Mouse (Mus musculus) stomach, embryonic 16.5 days (tissue): ENCODE measurements around the gene Xylt1. TPM values are rescaled to one million over a fixed set of nuclear protein-coding genes. Genes with fewer than 3 reads are reported as not detected.

Source experiments
- ATAC-seq: fragments of 200-750 bp; cut with Nextera tagmentation; 2 replicates; pipeline ENCODE4 v1.8.0; 2017; ENCODE audit warnings: moderate number of reproducible peaks, moderate TSS enrichment; ENCODE audit not compliant: insufficient read depth, low FRiP score
- H3K27ac ChIP-seq: fragments of 300-500 bp; sonication (generic); 2 replicates; pipeline ENCODE4 v1.5.1; 2014; ENCODE audit warnings: low read length
- H3K27me3 ChIP-seq: fragments of 300-500 bp; sonication (generic); 2 replicates; pipeline ENCODE4 v1.6.1; 2014; ENCODE audit warnings: low read length, control low read depth, mixed read lengths; ENCODE audit not compliant: control insufficient read depth, insufficient read depth
- H3K36me3 ChIP-seq: fragments of 300-500 bp; sonication (generic); 2 replicates; pipeline ENCODE4 v1.6.1; 2014; ENCODE audit warnings: low read length; ENCODE audit not compliant: control insufficient read depth, insufficient read depth
- H3K4me1 ChIP-seq: fragments of 300-500 bp; sonication (generic); 2 replicates; pipeline ENCODE4 v1.6.1; 2014; ENCODE audit warnings: low read length, control low read depth, mixed read lengths; ENCODE audit not compliant: control insufficient read depth, insufficient read depth
- H3K4me2 ChIP-seq: fragments of 300-500 bp; sonication (generic); 2 replicates; pipeline ENCODE4 v1.6.1; 2014; ENCODE audit warnings: low read depth, low read length, mixed read lengths
- H3K4me3 ChIP-seq: fragments of 300-500 bp; sonication (generic); replicated peaks from 2 replicates; pipeline ENCODE4 v1.5.1; 2014; ENCODE audit warnings: mild to moderate bottlenecking, low read length
- H3K9ac ChIP-seq: fragments of 300-500 bp; sonication (generic); 2 replicates; pipeline ENCODE4 v1.6.1; 2014; ENCODE audit warnings: low read length
- H3K9me3 ChIP-seq: fragments of 300-500 bp; sonication (generic); replicated peaks from 2 replicates; pipeline ENCODE4 v1.6.1; 2016; ENCODE audit warnings: low read length, control low read depth; ENCODE audit not compliant: control insufficient read depth
- WGBS: fragments of 180-500 bp; shearing (Covaris S2); extraction: QIAGEN DNeasy Blood & Tissue Kit; methylation state at CpG from one replicate; pipeline ENCODE4 v1.1.7; 2014; 5-methylcytosine and 5-hydroxymethylcytosine counted together
- polyA plus RNA-seq: library from polyadenylated mRNA; unstranded; fragments of >200 nt; fragmentation: Nextera tagmentation; extraction: Ambion mirVana; gene quantifications from 2 replicates; pipeline ENCODE4 v1.2.1, GENCODE M21; 2015

Gene Xylt1
- polyA plus RNA-seq, 1 experiment from 2014 or later, result 0.79 TPM

- H3K9me3 ChIP-seq, result 0 out of 2 replicates have a peak, but pooled peaks cover 4% of the 10 kb centered on the region
- H3K4me1 ChIP-seq, result no peaks in the 10 kb centered on the region
- ATAC-seq, result no peak
- no peaks in the 10 kb centered on the region for H3K36me3 ChIP-seq
- no peak overlapping the region for H3K4me2 ChIP-seq
- H3K27ac ChIP-seq, result no peak overlapping the region
- 53% methylated on average over 7 of the region's 7 CpGs for WGBS
- H3K4me3 ChIP-seq, result no peak overlapping the region
- no peaks in the 10 kb centered on the region for H3K27me3 ChIP-seq
- H3K9ac ChIP-seq, result no peak overlapping the region
Measured at GRCm38 (mm10) chr7:117524430-117525214, 143.8 kb downstream of the Xylt1 start.

- WGBS, result 82% methylated on average over 5 of the region's 5 CpGs
- H3K27me3 ChIP-seq, result no peaks in the 10 kb centered on the region
- no peak overlapping the region for H3K27ac ChIP-seq
- H3K4me3 ChIP-seq, result no peak overlapping the region
- H3K9ac ChIP-seq, result no peak overlapping the region
- H3K9me3 ChIP-seq, result 0 out of 2 replicates have a peak, but pooled peaks cover 4% of the 10 kb centered on the region
- H3K4me1 ChIP-seq, result no peaks in the 10 kb centered on the region
- no peak overlapping the region for H3K4me2 ChIP-seq
- ATAC-seq, result no peak
- H3K36me3 ChIP-seq, result no peaks in the 10 kb centered on the region
Measured at GRCm38 (mm10) chr7:117525678-117526077, 144.9 kb downstream of the Xylt1 start.

GRCm38 (mm10) chr7:117526570-117526969 is 145.8 kb downstream of the Xylt1 start:
- ATAC-seq, result no peak
- Histone ChIP-seq H3K4me2 (no peak overlapping the region), H3K9me3 (no peaks in the 10 kb centered on the region), H3K4me1 (no peaks in the 10 kb centered on the region), H3K27ac (no peak overlapping the region), H3K4me3 (no peak overlapping the region), H3K36me3 (no peaks in the 10 kb centered on the region), H3K9ac (no peak overlapping the region), H3K27me3 (no peaks in the 10 kb centered on the region)
- whole genome bisulfite sequencing, result 88% methylated on average over 3 of the region's 3 CpGs

DNA sequence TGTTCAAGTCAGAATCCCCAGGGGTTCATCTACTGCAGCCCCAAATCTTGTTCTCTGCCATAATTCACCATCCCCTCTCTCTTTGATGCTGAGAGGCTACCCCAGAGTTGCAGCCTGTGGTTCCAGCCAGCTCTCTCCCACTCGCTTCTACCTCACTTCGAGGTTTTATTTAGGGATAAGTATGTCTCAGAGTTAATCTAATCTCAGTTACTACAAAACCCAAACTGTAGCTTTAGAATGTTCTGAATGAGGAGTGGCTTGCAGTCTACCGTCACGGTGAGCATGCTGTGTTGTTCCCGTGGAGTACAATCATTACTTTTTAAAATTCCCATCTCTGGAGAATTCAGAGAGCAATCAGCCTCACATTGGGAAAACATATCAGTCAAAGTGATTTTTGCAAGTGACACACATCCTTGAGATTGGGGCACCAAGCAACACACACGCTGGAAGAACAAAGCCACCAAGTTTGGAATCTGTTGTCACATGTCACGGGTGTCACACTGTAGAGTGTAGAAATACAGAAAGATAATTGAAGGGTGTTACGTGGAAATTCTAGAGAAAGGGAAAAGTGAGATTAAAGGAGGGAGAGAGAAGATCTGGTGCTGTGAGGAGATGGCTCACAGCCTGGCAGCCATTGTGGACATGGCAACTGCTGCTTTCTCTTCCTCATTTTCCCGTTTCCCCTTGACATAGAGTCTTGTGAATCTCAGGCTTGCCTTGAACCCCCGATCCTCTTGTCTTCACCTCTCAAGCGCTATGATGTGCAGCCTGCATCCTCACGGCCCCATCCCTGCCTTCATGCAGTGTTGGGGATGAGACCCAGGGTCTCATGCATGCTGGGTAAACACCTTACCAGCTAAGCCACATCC is 149.2 kb downstream of the Xylt1 start:
- Histone ChIP-seq H3K4me3 (no peak overlapping the region), H3K9me3 (no peaks in the 10 kb centered on the region), H3K27me3 (no peaks in the 10 kb centered on the region), H3K4me2 (no peak overlapping the region), H3K27ac (no peak overlapping the region), H3K36me3 (no peaks in the 10 kb centered on the region), H3K4me1 (no peaks in the 10 kb centered on the region), H3K9ac (no peak overlapping the region)
- ATAC-seq, result no peak
- WGBS, result 74% methylated on average over 12 of the region's 12 CpGs

DNA sequence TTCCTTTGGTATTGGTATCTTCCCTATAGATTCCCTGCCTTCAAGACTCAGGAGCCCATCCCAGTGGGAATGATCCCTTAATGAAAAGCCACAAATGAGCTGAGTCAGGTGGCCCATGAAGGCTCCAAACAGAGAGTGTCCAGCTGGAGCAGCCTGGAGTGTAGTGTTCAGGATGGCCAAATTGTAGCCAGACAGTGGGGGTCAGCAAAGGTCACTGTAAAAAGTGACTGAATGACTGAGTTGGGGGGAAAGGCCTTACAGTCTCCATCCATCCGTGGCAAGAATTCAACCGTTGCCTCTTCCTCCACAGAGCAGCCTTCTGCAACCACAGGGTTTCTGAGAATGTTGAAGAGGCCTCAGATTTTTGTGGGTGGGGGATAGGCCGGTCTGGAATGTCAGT is 151.9 kb downstream of the Xylt1 start:
- Histone ChIP-seq H3K9me3 (no peaks in the 10 kb centered on the region), H3K36me3 (no peaks in the 10 kb centered on the region)
- 44% methylated on average over 3 of the region's 3 CpGs for WGBS

DNA sequence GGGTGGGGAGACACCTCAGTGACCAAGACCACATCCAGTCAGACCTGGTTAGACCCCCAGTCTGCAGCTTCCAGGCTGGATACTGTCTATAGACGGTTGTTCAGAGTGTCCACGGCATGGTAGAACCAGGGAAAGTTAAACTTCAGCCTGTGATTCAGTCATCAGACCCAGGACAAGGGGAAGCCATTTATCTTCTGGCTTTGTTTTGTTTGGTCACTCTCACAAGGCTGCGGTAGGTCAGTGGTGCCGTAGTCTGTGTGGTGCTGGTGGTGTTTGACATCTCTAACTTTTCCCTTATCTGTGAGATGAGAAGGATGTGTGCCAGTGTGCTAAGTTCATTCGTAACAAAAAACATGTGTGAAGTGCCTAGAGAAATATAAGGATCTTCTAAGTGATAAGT is 152.4 kb downstream of the Xylt1 start:
- 37% methylated on average over 5 of the region's 5 CpGs for WGBS
- H3K4me3 ChIP-seq, result no peak overlapping the region
- no peak overlapping the region for H3K4me2 ChIP-seq
- no peak for ATAC-seq
- H3K9me3 ChIP-seq, result no peaks in the 10 kb centered on the region
- H3K27me3 ChIP-seq, result no peaks in the 10 kb centered on the region
- H3K9ac ChIP-seq, result no peak overlapping the region
- H3K4me1 ChIP-seq, result no peaks in the 10 kb centered on the region
- no peak overlapping the region for H3K27ac ChIP-seq
- no peaks in the 10 kb centered on the region for H3K36me3 ChIP-seq

More for the DNA sequence above, 151.9 kb downstream of the Xylt1 start:
- Histone ChIP-seq H3K4me1 (no peaks in the 10 kb centered on the region), H3K27me3 (no peaks in the 10 kb centered on the region), H3K4me2 (no peak overlapping the region), H3K9ac (no peak overlapping the region), H3K4me3 (no peak overlapping the region), H3K27ac (no peak overlapping the region)
- no peak for ATAC-seq

- no peak overlapping the region for H3K4me2 ChIP-seq
- no peaks in the 10 kb centered on the region for H3K27me3 ChIP-seq
- WGBS, result 61% methylated on average over 5 of the region's 5 CpGs
- no peaks in the 10 kb centered on the region for H3K4me1 ChIP-seq
- ATAC-seq, result no peak
- no peaks in the 10 kb centered on the region for H3K36me3 ChIP-seq
- H3K27ac ChIP-seq, result no peak overlapping the region
- no peak overlapping the region for H3K9ac ChIP-seq
- H3K4me3 ChIP-seq, result no peak overlapping the region
- H3K9me3 ChIP-seq, result no peaks in the 10 kb centered on the region
Measured at GRCm38 (mm10) chr7:117539931-117540330, 159.2 kb downstream of the Xylt1 start.

DNA sequence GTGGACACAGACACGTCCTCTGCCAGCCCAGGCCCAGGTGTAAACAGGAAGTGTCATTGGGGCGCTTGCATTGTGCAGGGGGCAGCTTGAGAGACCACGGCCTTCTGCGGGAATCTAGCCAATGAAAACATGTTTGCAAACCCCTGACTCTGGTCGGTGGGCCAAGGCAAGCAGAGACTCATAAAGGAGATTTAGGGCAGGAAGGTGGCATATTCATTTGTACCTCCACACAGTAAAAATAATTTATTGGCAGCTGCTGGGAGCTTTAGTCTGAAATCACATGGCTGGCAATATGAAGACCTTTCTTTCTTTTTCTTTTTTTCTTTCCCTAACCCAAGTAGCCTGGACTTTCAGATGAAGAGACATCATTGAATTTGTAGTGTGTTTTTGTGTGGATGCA is 159.6 kb downstream of the Xylt1 start:
- H3K9ac ChIP-seq, result no peak overlapping the region
- ATAC-seq, result no peak
- no peak overlapping the region for H3K4me2 ChIP-seq
- H3K36me3 ChIP-seq, result no peaks in the 10 kb centered on the region
- no peaks in the 10 kb centered on the region for H3K4me1 ChIP-seq
- H3K4me3 ChIP-seq, result no peak overlapping the region
- H3K27ac ChIP-seq, result no peak overlapping the region
- H3K27me3 ChIP-seq, result no peaks in the 10 kb centered on the region
- WGBS, result 31% methylated on average over 5 of the region's 5 CpGs
- H3K9me3 ChIP-seq, result no peaks in the 10 kb centered on the region

DNA sequence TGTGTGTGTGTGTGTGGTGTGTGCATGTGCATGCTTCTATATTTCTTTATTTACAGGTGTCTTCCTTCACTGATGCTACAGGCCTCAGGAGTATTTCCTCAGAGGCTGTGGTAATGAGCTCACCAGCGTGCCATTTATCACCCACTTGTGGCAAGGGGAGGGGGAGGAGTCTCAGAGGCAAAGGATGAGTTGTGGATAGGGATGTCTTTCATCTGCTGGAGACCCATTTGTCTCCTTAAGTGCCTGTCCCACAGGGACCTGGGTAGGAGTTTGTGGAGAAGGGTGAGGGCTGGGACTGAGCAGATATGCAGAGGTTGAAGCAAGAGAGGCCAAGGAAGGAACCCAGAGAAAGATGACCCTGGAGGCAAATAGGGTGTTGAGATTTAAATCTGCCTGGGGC is 160.3 kb downstream of the Xylt1 start:
- H3K4me1 ChIP-seq, result no peaks in the 10 kb centered on the region
- no peak for ATAC-seq
- no peak overlapping the region for H3K9ac ChIP-seq
- no peak overlapping the region for H3K4me3 ChIP-seq
- H3K27ac ChIP-seq, result no peak overlapping the region
- WGBS, result 52% methylated on average over 1 of the region's 1 CpGs
- no peaks in the 10 kb centered on the region for H3K36me3 ChIP-seq
- no peak overlapping the region for H3K4me2 ChIP-seq
- no peaks in the 10 kb centered on the region for H3K9me3 ChIP-seq
- no peaks in the 10 kb centered on the region for H3K27me3 ChIP-seq
